ENCODE assay signal across 20 mouse cellular contexts in genomic region chr7:80030009-80030408, GRCm38 (mm10). TPM values are rescaled to one million over a fixed set of nuclear protein-coding genes. Genes with fewer than 3 reads are reported as not detected.
DNase-seq lines count a peak whose midpoint lies in the region; ATAC-seq and TF ChIP-seq lines count a peak whose summit lies in the region.
"Had no signal": no experiment of that assay in that cellular context is flagged by ENCODE, and none has a peak within 500 bp of the region (broad histone marks: within the 10 kb centered on the region; RNA-seq: fewer than 3 reads in every experiment).

No protein-coding gene starts in this region.

- H3K4me1 ChIP-seq in liver, embryonic 15.5 days (replicated peaks): peaks cover 82% of the 10 kb centered on the region
- peaks cover 53% of the 10 kb centered on the region for H3K4me1 ChIP-seq in liver, embryonic 11.5 days (replicated peaks; ENCODE audit: control insufficient read depth, insufficient read depth, low read length)
- peaks cover 76% of the 10 kb centered on the region for H3K4me1 ChIP-seq in E14TG2a.4 (replicated peaks; ENCODE audit: low read depth, low read length)
- peaks cover 45% of the 10 kb centered on the region for H3K4me1 ChIP-seq in bone marrow macrophage, adult 2 months (ENCODE audit: control insufficient read depth, insufficient read depth, low read length)

- H3K4me3 ChIP-seq in liver, embryonic 15.5 days (replicated peaks): no peak overlapping the region
- no peak overlapping the region for H3K4me3 ChIP-seq in liver, embryonic 11.5 days (ENCODE audit: low read depth, low read length)
- H3K4me3 ChIP-seq in E14TG2a.4 (replicated peaks; ENCODE audit: low read length): peak overlapping the region; percentile 91
- peak overlapping the region; percentile 34 for H3K4me3 ChIP-seq in bone marrow macrophage, adult 2 months (ENCODE audit: insufficient read depth, low read length)
- H3K4me3 ChIP-seq: heart, embryonic 15.5 days; hindbrain, embryonic 15.5 days; limb, embryonic 13.5 days; midbrain, embryonic 15.5 days; neural tube, embryonic 12.5 days had no signal

- no peak overlapping the region for H3K9ac ChIP-seq in liver, embryonic 15.5 days
- H3K9ac ChIP-seq in liver, embryonic 11.5 days (ENCODE audit: low read depth, low read length): no peak overlapping the region
- H3K9ac ChIP-seq: forebrain, postnatal 0 days; heart, embryonic 15.5 days; hindbrain, embryonic 15.5 days; limb, embryonic 13.5 days; midbrain, embryonic 15.5 days; neural tube, embryonic 12.5 days had no signal

- TF ChIP-seq POLR2A in bone marrow macrophage, adult 2 months (IDR thresholded peaks at IDR 0.05; ENCODE audit: borderline replicate concordance, low read depth, low read length): no peak

- peaks cover 38% of the 10 kb centered on the region for H3K27me3 ChIP-seq in liver, embryonic 15.5 days
- H3K27me3 ChIP-seq in liver, embryonic 11.5 days (replicated peaks; ENCODE audit: control insufficient read depth, insufficient read depth, low read length): no peaks in the 10 kb centered on the region
- no peaks in the 10 kb centered on the region for H3K27me3 ChIP-seq in E14TG2a.4 (ENCODE audit: insufficient read depth, low read length)
- H3K27me3 ChIP-seq: heart, embryonic 15.5 days; hindbrain, embryonic 15.5 days; limb, embryonic 13.5 days; midbrain, embryonic 15.5 days; neural tube, embryonic 12.5 days had no signal

- no peaks in the 10 kb centered on the region for H3K36me3 ChIP-seq in liver, embryonic 15.5 days (replicated peaks)
- no peaks in the 10 kb centered on the region for H3K36me3 ChIP-seq in liver, embryonic 11.5 days (ENCODE audit: control insufficient read depth, insufficient read depth, low read length)
- peaks cover 56% of the 10 kb centered on the region for H3K36me3 ChIP-seq in E14TG2a.4 (ENCODE audit: insufficient read depth, low read length)
- H3K36me3 ChIP-seq: heart, embryonic 15.5 days; hindbrain, embryonic 15.5 days; limb, embryonic 13.5 days; midbrain, embryonic 15.5 days; neural tube, embryonic 12.5 days had no signal

- no peak for ATAC-seq in liver, embryonic 15.5 days (ENCODE audit: insufficient read depth)
- no peak for ATAC-seq in liver, embryonic 11.5 days (replicated peaks; ENCODE audit: low FRiP score)
- ATAC-seq: forebrain, postnatal 0 days; midbrain, embryonic 15.5 days had no signal

- H3K27ac ChIP-seq in liver, embryonic 15.5 days (replicated peaks): no peak overlapping the region
- no peak overlapping the region for H3K27ac ChIP-seq in liver, embryonic 11.5 days (ENCODE audit: low read depth, low read length)
- H3K27ac ChIP-seq in bone marrow macrophage, adult 2 months (ENCODE audit: insufficient read depth, low read depth, low read length): peak overlapping the region; percentile 96
- H3K27ac ChIP-seq: forebrain, embryonic 10.5 days; heart, embryonic 15.5 days; hindbrain, embryonic 15.5 days; limb, embryonic 13.5 days; midbrain, embryonic 15.5 days; neural tube, embryonic 12.5 days had no signal

- peak overlapping the region; percentile 94 for H3K4me2 ChIP-seq in liver, embryonic 15.5 days
- H3K4me2 ChIP-seq in liver, embryonic 11.5 days: no peak overlapping the region
- H3K4me2 ChIP-seq: hindbrain, embryonic 15.5 days; limb, embryonic 13.5 days; midbrain, embryonic 15.5 days; neural tube, embryonic 12.5 days had no signal

- H3K9me3 ChIP-seq in liver, embryonic 15.5 days (replicated peaks): no peaks in the 10 kb centered on the region
- H3K9me3 ChIP-seq in liver, embryonic 11.5 days (ENCODE audit: control insufficient read depth, low read length): no peaks in the 10 kb centered on the region
- H3K9me3 ChIP-seq in E14TG2a.4 (ENCODE audit: low read length): no peaks in the 10 kb centered on the region
- H3K9me3 ChIP-seq: forebrain, embryonic 10.5 days; heart, embryonic 15.5 days; hindbrain, embryonic 15.5 days; limb, embryonic 13.5 days; midbrain, embryonic 15.5 days; neural tube, embryonic 12.5 days had no signal

- TF ChIP-seq CTCF in E14TG2a.4 (conservative IDR thresholded peaks at IDR 0.05; ENCODE audit: low read length): no peak
- TF ChIP-seq CTCF in bone marrow macrophage, adult 2 months (IDR thresholded peaks at IDR 0.05; ENCODE audit: low read depth, low read length): no peak

- DNase-seq in liver, embryonic 11.5 days (ENCODE audit: low spot score): no peak
- peak; percentile 42 for DNase-seq in A20 (ENCODE audit: low read depth, low spot score)
- no peak for DNase-seq in right cerebral cortex, postnatal 4 days
- no peak for DNase-seq in ovary, postnatal 10 days (ENCODE audit: low spot score)
- DNase-seq: cerebellum, adult 18-20 months; cerebellum, postnatal 14 days; forebrain, postnatal 0 days; gastrocnemius, postnatal 25 days; kidney, postnatal 36 days; lung, adult 2 months; retina, postnatal 1 day had no signal

RNA-seq across cellular contexts. Expression of gene Zfp710, which starts 5.4 kb away (rescaled TPM):
- polyA plus RNA-seq in liver, embryonic 15.5 days (2015; fragmentation: Nextera tagmentation; extraction: Ambion mirVana): 5.6 and 7.4 TPM in 2 replicates
- 10.8 and 11.8 TPM in 2 replicates for polyA plus RNA-seq in liver, embryonic 11.5 days (2014; fragmentation: Nextera tagmentation; extraction: Ambion mirVana)
- 125 and 138 TPM in 2 replicates for polyA plus RNA-seq in bone marrow macrophage, adult 2 months (2012; ENCODE audit: insufficient read depth, insufficient read length, missing spikeins)

Comparison
In these comparisons a context has a peak if more than half of its experiments do, and no peak if none do; other contexts are left out.
1. H3K4me3 ChIP-seq: peak in E14TG2a.4 (single experiment) and bone marrow macrophage, adult 2 months (single experiment); none in liver, embryonic 15.5 days (single experiment) and liver, embryonic 11.5 days (single experiment).